Mouse (Mus musculus): ENCODE results near the gene Tcea2.

Gene Tcea2

GRCm38 (mm10) chr2:181706668-181707067 lies 26.6 kb downstream of the Tcea2 start:
- in situ Hi-C loops (cut with MboI, MseI) = no loop called here

- in situ Hi-C loops (cut with MboI, MseI) = no loop called here
These were observed 33.6 kb downstream of the Tcea2 start for GRCm38 (mm10) chr2:181713749-181714148.

GRCm38 (mm10) chr2:181714903-181715326 lies 34.8 kb downstream of the Tcea2 start, which contains the start of gene Oprl1:
Gene Oprl1, plus strand, starts transcription at chr2:181715016.
- in situ Hi-C loops (cut with MboI, MseI) = no loop called here

GRCm38 (mm10) chr2:181715382-181715781 lies 35.3 kb downstream of the Tcea2 start:
- in situ Hi-C loops (cut with MboI, MseI) = no loop called here

- in situ Hi-C loops (cut with MboI, MseI) = no loop called here
These were observed 36.9 kb downstream of the Tcea2 start for GRCm38 (mm10) chr2:181716991-181717390.

- in situ Hi-C loops (cut with MboI, MseI) = no loop called here
These were observed 40.0 kb downstream of the Tcea2 start for GRCm38 (mm10) chr2:181720061-181720460.

GRCm38 (mm10) chr2:181721200-181721599 lies 41.1 kb downstream of the Tcea2 start:
- in situ Hi-C loops (cut with MboI, MseI) = no loop called here

- in situ Hi-C loops (cut with MboI, MseI) = no loop called here
These were observed 42.1 kb downstream of the Tcea2 start for GRCm38 (mm10) chr2:181722213-181722612.

GRCm38 (mm10) chr2:181727659-181728262 lies 47.7 kb downstream of the Tcea2 start:
- in situ Hi-C loops (cut with MboI, MseI) = no loop called here

- in situ Hi-C loops (cut with MboI, MseI) = no loop called here
These were observed 49.9 kb downstream of the Tcea2 start for GRCm38 (mm10) chr2:181730051-181730450.

Measured in T-helper 17 cell (primary cell).